Mouse (Mus musculus) right cerebral cortex, adult 18-20 months (tissue): ENCODE data around the gene Prkra.
"Not testable (repeated sequence)": the region's sequence is repeated elsewhere in the genome, so short reads cannot be mapped to it uniquely, and the experiment has no call there.

Experiments
- DNase-seq: peaks from one replicate; pipeline ENCODE4 v3.0.0; 2022; ENCODE audit warnings: mixed read lengths

Prkra gene

GRCm38 (mm10) chr2:76654646-76655045 lies 6.8 kb upstream of the Prkra start:
- no peak for DNase-seq

- DNase-seq = no peak
These were observed 5.3 kb upstream of the Prkra start for GRCm38 (mm10) chr2:76653070-76653469.

- DNase-seq = no peak
These were observed 889 bp upstream of the Prkra start for GRCm38 (mm10) chr2:76648666-76649141.

- DNase-seq = no peak
These were observed 360 bp downstream of the Prkra start for GRCm38 (mm10) chr2:76647441-76647869.

- no peak for DNase-seq
These were observed 4.0 kb downstream of the Prkra start for GRCm38 (mm10) chr2:76643801-76644200.

- DNase-seq = no peak
These were observed 8.2 kb downstream of the Prkra start for GRCm38 (mm10) chr2:76639637-76640036.

- DNase-seq = no peak
These were observed 16.2 kb downstream of the Prkra start for GRCm38 (mm10) chr2:76631600-76631999.

GRCm38 (mm10) chr2:76630293-76630692 lies 17.5 kb downstream of the Prkra start:
- no peak for DNase-seq

GRCm38 (mm10) chr2:76622316-76622715 lies 25.5 kb downstream of the Prkra start:
- DNase-seq = not testable (repeated sequence)

GRCm38 (mm10) chr2:76621724-76622123 lies 26.1 kb downstream of the Prkra start:
- no peak for DNase-seq

GRCm38 (mm10) chr2:76620188-76620587 lies 27.6 kb downstream of the Prkra start:
- DNase-seq = no peak

- peak; percentile 18 for DNase-seq
These were observed 29.7 kb downstream of the Prkra start for GRCm38 (mm10) chr2:76618078-76618477.

- DNase-seq = no peak
These were observed 35.8 kb downstream of the Prkra start for GRCm38 (mm10) chr2:76611996-76612395.

- DNase-seq = no peak
These were observed 37.3 kb downstream of the Prkra start for GRCm38 (mm10) chr2:76610326-76611104.

- DNase-seq = no peak
These were observed 41.1 kb downstream of the Prkra start for GRCm38 (mm10) chr2:76606704-76607103.

- DNase-seq = no peak
These were observed 45.6 kb downstream of the Prkra start for GRCm38 (mm10) chr2:76602256-76602655.

GRCm38 (mm10) chr2:76599214-76599613 lies 48.6 kb downstream of the Prkra start:
- DNase-seq = no peak

- no peak for DNase-seq
These were observed 50.3 kb downstream of the Prkra start for GRCm38 (mm10) chr2:76597521-76597920.

GRCm38 (mm10) chr2:76592401-76592924 lies 55.4 kb downstream of the Prkra start:
- DNase-seq = no peak

- DNase-seq = no peak
These were observed 57.6 kb downstream of the Prkra start for GRCm38 (mm10) chr2:76590221-76590620.

GRCm38 (mm10) chr2:76586906-76587305 lies 60.9 kb downstream of the Prkra start:
- no peak for DNase-seq

- DNase-seq = no peak
These were observed 62.7 kb downstream of the Prkra start for GRCm38 (mm10) chr2:76585090-76585489.
